Mouse (Mus musculus) left cerebral cortex, adult 18-20 months (tissue): ENCODE measurements at regions not wholly inside any gene's neighbourhood (a gene's known extent, or its start where the extent isn't known, plus 50 kb on each side); places are given as distances from the start of the nearest gene placed in this dataset.
A peak's percentile ranks its signal among the peaks of the same experiment; 100 is the strongest.

Source experiments
- DNase-seq, 2 experiments: peaks; one replicate each; pipeline ENCODE4 v3.0.0; 2021 to 2022; ENCODE audit warnings: low spot score in 2 of 2, mixed read lengths in 1 of 2

GRCm38 (mm10) chr6:104309166-104309565, 183.4 kb upstream of the Cntn6 start:
- no peak for DNase-seq

GRCm38 (mm10) chr6:104312993-104313392, 179.6 kb upstream of the Cntn6 start:
- peak; percentile 26 to 52 for DNase-seq

- no peak for DNase-seq
Observed at GRCm38 (mm10) chr6:104318451-104318850, 174.1 kb upstream of the Cntn6 start.

- DNase-seq: no peak
Observed at GRCm38 (mm10) chr6:104322182-104322581, 170.4 kb upstream of the Cntn6 start.

- DNase-seq: no peak
Observed at GRCm38 (mm10) chr6:104339134-104339848, 153.3 kb upstream of the Cntn6 start.

GRCm38 (mm10) chr6:104343986-104344385, 148.6 kb upstream of the Cntn6 start:
- DNase-seq: no peak
